Mouse (Mus musculus): Measurements from ENCODE around the gene Arhgap10.

Arhgap10 gene

DNA sequence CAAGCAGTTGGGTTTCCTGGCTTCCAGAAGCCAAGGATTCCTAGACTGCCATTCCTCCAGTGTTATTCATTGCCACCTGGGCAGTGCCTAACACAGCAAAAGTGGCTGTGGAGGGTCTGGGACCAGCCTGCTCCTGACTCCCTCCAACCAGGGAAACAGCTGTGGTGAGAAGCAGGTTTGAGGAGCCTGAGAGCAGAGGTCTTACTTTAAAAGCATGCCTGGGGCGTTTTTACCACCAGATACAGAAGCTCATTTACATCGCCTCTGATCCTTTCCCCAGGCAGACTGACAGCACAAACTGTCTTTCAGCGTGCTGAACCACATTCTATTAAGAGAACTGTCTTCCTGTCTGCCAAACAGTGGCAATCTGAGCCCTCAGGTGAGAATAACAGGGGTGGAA lies 237.8 kb downstream of the Arhgap10 start:
- DNase-seq (ENCODE audit: low spot score), result no peak

DNA sequence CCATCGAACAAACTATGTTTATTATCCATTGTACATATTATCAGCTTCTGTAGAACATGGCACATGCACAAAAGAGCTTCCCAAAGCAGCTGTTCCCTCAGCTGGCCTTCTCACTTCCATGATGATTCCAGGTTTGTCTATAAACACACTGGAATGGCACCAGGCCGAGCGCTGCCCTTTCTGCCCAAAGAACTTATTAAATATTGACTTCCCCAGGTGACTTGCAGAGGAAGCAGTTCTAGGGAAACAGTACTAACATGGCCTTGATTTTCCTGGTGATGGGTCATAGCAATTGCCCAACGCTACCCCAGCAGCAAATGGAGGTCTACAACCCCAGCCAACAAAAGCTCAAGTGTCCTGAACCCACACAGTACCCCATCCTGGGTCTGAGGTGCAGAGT lies 239.5 kb downstream of the Arhgap10 start:
- no peak for DNase-seq (ENCODE audit: low spot score)

DNA sequence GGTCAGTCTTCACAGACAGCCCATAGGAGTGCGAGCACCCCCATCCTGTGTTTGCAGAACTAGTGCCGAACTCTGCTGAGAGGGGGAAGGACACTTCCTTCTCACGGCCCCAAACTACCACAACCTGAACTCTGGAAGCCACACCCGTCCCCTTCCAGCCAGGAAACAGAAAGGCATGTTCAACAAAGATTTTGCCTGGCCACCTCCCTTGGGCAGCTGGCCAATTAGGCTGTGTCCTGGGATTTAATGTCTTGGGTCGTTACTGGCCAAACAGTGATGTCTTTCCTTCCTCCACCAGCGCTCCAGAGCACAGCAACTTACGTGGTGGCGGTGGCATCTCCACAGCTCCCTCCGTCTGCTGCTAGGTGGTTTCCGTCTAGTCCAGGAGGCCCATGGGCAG lies 240.9 kb downstream of the Arhgap10 start:
- peak; percentile 48 for DNase-seq (ENCODE audit: low spot score)

DNA sequence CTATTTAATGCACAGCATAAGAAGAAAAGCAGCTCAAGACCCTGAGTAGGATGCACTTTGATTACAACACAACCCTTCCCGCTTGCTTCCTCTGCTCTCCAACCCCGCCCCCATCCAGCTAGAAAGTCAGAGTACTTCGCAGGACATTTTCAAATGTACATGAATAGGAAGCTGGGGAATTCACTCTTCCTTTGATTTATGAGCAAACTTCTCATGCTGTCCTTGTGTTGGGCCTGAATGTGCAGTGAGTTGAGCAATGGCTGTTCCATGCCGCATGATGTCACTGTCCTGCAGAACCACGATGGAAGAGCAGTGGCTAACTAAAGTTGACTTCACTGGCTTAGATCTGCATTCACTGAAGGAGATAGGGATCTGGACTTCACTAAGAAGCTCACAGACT lies 242.2 kb downstream of the Arhgap10 start:
- DNase-seq (ENCODE audit: low spot score), result no peak

DNA sequence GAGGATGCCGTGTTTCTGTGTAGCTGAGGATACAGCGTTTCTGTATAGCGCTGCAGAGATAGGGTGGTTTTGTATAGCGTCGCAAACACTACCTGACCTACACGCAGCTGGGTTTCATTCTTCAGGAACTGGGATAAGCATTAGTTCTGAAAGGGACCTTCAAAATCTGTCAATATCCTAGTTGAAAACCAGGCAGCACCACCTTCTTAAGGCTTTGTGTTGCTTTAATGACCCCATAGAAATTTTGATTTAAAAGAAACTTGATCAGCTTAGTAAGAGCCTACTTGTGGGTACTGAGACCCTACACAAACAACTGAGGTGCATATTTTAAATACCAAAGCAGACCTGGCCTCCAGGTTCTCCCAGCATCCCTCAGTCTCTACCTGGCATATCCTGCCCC lies 245.6 kb downstream of the Arhgap10 start:
- DNase-seq (ENCODE audit: low spot score), result no peak

DNA sequence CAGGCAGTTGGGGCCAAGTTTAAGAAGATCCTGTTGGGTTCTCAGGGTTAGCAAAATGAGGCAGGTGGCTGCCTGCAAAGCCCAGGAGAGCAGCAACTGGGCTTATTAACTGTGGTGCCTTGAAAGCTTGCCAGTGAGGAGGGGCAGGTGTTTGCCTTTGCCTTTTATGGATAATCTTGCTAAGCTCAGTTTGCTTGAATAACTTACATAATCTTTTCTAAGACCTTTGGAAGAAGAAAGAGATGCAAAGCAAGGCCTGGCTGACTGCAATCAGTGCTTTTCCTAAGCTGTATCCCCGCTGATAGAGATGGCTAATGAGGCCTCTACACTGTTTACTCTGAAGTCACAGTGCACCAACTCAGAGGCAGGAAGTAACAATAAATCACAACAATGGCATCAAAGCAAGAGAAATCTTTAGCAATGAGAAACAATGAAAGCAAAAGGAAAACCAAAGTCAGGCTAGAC lies 249.8 kb downstream of the Arhgap10 start:
- no peak for DNase-seq (ENCODE audit: low spot score)

DNA sequence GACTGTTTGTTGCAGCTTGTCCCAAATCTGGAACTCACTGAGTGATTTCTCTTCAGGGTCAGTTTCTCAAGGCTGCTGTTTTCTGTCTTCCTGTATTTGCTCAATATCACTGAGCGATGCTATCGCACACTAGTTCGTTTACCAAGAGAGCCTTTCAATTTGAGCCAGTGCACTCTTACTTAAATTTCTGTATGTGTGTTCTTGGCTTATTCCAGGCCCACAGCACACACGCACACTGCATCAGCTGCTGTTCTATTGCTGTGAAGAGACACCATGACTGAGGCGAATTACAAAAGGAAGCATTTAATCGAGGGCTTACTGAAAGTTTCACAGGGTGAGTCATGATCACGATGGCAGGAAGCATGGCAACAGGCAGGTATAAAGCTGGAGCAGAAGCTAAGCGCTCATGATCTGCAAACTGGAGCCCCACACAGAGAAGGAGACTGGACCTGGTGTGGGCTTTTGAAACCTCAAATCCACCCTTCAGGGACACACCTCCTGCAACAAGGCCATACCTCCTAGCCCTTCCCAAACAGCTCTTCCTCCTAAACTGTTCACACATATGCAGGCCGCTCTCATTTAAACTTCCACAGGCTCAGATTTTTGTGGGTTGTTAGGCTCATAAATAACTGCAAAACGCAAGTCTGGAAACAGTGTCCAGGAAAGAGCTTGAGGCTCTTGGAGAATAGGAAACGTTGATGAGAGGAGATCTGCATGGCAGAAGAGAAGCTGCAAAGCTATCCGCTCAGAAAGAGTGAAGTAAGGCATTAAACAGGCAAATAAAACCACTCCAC lies 255.3 kb downstream of the Arhgap10 start:
- peak; percentile 18 for DNase-seq (ENCODE audit: low spot score)

DNA sequence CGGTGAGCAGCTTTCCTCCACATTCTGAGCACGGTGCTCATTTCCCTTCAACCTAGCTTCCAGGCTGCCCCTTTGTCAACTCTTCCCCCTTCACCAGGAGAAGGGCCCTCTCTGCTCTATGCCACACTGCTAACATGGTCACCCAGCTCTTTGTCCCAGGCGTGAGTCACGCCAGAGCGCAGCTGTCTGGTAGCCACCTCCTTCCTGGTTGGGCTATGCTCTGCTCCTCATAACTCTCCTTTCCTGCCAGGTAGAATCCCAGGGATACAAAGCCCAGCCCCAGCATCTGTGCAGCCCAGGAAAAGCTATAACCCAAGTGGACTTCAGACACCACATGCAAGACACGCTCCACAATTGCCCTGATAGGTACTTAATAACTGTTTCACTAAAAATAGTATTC lies 256.5 kb downstream of the Arhgap10 start:
- no peak for DNase-seq (ENCODE audit: low spot score)

DNA sequence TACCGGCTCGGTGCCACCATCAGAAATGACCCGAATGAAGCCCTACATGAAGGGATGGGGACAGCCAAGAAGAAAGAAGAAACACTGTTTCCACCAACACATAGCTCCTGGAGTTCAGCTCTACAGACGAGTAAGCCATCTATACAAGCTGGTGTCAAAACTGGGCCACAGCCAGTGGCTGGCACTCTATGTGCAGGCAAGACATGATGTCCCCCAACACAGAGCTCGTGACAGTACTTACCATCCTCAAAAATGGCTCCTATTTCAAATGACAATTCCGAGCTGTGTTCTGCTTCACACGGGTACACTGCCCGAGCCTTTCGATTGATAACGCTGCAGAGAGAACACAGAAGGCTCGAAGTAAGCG lies 260.7 kb downstream of the Arhgap10 start:
- no peak for DNase-seq (ENCODE audit: low spot score)

DNA sequence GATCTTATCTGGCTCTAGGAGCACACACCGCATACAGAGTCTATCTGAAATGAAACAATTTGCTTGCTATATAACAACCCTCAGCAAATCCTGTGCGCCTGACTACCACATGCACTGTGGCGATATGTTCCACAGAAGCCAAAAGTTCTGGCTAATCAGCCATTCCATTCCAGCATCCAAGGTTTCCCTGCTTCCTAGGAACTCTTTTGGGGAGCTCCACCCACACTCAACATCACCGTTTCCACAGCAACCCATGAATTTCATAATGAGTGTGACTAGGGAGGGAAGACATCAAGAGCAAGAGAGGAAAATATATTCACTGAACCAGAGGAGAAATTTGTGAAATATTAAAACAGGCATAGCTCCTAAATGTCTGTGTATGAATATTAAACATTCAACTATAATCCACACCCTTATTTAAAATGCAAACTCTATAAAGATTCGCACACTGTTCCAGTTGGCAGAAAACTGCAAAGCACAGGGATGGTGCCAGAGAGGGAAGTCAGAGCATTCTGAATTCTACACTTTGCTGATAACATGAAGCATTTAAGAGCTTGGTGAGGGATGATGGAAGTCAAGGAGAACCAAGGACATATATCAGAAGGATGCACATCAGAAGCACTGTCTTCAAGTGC lies 261.2 kb downstream of the Arhgap10 start:
- no peak for DNase-seq (ENCODE audit: low spot score)

DNA sequence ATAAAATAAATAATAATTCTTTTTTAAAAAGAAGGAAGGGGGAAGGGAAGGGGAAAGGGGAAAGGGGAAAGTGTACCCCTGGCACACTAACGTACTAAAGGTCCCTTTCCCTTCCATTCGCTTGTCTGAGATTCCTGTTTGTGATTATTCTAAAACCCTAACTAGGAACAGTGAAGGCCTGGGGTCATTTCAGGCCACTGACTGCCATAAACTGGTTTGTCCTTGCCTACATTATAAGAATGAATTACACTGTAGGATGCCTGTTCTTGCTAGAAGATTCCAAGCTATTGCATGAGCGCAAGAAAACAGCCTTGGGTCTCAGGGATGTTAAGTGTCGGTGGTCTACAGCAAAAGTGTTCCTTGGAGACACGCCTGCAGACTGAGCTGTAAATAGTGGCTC lies 263.3 kb downstream of the Arhgap10 start:
- DNase-seq (ENCODE audit: low spot score), result no peak

DNA sequence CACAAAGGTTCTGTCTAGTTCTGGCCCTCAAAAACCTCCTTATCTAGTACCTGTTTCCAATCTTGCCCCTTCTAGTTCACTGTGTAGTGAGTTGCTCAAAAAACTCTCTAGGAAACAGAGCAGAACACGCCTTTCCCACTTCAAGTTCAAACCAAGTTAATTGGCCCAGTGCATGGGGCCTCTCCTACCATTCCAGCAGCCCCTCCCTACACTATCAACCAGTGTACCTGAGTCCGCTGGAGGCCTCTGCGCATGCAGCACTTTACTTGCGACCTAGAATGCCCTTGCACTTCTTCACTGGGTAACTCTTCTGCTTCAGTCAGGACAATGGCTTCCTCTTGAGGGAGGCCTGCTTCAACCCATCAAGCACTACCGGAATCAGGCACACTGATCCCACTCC lies 266.6 kb downstream of the Arhgap10 start:
- DNase-seq (ENCODE audit: low spot score), result no peak

DNA sequence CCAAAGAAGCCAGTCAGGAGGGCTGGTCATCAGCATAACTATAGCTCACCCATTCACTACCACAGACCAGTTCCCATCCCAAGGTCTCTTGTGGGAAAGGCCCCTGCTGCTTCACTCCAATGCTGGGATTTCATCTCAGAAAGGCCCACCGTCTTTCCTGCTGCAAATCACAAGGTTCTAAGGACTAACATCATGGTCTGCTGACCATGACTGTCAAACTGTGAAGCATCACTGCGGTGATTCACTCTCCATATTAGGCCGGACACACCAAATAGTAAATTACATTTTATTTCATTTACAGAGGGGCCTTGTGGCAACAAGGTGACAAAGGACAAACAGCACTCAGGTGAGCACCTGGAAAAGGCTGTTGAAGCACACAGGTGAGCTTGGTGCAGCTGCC lies 267.7 kb downstream of the Arhgap10 start:
- no peak for DNase-seq (ENCODE audit: low spot score)

DNA sequence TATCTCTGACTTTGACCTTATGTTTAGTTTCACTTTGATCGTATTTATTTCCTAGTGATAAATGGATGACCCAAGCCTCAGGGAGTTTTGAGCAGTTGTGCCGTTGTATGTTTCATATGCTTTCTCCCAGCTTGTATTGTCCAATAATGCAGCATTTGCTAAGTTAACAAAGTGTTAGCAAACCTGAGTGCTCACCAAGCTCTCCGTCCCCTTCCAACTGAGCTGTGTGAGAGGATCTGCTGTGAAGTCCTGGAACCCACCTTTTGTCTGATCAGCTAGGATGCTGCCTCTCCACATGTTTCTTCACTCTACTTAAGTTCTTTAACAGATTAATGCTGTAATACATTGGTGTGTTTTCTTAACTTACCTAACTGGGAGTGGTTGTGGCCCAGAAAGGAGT lies 276.4 kb downstream of the Arhgap10 start:
- no peak for DNase-seq (ENCODE audit: low spot score)

DNA sequence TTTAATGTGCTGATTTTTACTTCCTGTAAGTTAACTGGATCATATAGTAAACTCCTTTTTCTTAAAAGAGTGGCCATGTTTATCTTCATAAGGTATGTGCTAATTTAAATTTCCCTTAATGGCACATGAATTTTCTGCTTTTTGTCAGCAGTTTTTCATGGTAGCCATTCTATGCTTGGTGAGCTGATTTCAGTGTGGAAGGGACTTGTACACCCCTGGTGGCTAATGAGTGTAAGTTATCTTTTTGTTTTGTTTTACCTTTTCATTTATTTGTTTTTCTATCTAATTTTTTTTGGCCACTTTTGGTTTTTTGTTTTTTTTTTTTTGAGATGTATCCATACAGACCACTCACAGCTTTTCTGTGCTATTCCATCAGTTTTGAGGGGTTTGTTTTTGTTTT lies 278.3 kb downstream of the Arhgap10 start:
- no peak for DNase-seq (ENCODE audit: low spot score)

DNA sequence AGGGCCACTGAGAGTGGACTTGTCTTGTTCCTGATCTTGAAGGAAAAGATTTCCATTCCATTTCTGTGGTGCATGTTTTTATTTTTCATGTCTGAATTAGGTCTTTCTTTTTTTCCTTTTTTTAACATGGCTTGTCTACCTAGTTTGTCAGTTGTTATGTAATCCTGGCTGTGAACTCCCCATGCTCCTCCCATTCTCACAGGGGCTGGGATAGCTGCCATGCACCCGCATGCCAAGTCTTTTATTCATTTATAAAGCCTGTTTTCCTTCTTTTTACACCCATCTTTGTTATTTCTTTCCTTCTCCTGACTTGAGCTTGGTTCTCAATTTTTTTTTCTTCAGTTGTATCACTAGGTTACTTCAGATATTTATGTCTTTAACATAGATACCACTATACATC lies 281.1 kb downstream of the Arhgap10 start:
- peak; percentile 27 for DNase-seq (ENCODE audit: low spot score)

DNA sequence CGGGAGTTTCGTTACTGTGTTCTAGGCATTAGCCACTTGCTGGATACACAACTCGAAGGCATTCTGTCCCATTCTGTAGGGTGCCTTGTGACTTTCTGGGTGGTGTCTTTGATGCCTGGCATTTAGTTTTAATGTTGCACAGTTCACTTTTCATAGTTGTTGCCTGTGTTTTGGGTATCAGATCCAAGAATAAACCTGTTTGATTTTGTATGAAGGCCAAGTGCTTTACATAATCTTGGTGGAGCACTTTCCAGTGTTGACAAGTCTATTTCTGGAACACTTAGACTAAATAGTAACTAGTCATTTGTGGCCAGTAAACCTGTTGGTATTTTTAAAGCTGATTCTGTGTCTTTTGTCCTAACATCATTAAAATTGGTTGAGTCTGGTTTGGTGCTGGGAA lies 285.3 kb downstream of the Arhgap10 start:
- DNase-seq (ENCODE audit: low spot score), result no peak

DNA sequence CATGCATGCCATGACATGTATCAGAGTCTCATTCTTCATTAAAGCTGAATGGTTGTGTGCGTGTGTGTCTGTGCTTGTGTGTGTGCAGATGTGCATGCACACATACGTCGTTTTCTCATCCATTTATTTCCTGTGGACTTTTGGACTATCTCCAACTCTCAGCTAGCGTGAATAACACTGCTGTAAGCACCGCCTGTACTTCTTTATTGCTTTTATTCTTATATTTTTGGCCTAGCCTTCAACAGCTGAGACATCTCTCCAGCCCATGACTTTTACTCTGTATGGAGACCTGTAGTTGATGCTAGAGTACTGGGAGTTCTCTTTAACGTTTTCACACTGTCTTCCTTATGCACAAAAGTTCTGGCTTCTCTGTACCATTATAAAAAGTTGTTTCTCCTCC lies 285.9 kb downstream of the Arhgap10 start:
- DNase-seq (ENCODE audit: low spot score), result no peak

DNA sequence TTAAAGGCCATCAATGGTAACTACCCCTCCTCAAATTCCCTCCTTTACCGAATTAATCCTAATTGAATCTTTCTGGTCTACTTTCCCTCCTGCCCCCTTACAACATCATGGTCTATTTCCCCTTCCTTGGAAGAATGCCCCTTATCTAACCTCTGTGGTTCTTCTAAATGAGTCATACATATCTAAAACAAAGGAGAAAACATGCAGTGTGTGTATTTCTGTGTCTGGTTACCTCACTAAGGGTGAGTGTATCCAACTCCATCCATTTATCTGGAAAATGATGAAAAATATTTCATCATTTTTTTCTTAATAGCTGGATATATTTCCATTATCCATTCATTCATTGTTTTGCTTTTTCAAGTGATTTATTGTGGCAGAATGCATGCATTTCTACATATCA lies 286.5 kb downstream of the Arhgap10 start:
- DNase-seq (ENCODE audit: low spot score), result no peak

DNA sequence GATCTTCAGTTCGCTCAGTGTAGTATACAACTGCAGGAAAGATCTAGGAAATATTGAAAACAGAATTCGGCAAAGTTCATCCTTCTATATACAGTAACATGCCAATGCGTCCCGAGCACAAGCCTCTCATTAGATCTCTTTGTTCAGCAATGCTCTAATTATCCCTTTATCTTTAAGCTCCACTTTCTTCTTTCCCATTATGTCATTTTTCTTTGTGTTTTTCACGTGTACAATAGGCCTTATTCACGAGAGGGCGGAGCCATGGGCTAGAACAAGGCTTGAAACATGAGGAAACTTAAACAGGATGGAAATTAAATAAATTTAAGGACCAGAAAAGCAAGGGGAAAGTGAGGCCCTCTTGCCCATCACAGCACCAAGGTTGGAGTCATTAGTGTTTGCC lies 289.1 kb downstream of the Arhgap10 start:
- DNase-seq (ENCODE audit: low spot score), result no peak

DNA sequence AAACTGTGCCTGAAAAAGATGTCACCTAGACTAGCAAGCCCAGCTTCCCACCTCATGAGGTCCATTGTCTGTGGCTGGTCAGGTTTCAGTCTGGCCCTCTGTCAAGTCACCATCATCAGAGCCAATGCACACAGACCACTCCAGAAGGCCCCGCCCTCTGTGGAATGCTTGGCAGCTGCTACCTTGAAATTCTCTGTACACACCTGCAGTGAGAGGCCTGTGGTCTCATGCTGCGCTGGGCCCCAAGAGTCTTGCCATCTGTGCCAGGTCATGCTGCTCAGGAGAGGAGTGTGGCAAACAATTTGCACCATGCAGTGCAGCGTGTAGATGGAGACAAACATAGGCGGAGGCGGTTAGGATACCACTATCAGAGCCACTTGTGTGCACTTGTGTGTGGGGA lies 290.0 kb downstream of the Arhgap10 start:
- DNase-seq (ENCODE audit: low spot score), result no peak

DNA sequence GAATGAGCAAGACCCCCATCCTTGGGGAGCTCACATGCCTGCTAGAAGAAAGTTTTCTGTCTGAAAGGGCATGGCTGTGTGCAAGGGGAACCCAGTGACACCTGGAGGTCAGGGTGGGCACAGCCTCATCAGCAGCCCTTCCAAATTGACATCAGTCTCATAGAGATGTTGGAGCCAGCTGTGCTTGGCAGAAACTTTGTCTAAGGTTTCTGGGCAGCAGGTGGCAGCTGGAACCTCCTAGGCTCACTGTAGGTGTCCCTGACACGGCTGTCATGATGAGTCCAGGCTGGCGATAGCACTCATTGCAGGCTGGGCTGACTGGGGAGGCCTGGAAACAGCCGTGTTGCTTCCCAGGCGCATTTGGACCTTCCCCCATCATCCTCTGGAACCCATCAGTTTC lies 294.6 kb downstream of the Arhgap10 start:
- DNase-seq (ENCODE audit: low spot score), result no peak

DNA sequence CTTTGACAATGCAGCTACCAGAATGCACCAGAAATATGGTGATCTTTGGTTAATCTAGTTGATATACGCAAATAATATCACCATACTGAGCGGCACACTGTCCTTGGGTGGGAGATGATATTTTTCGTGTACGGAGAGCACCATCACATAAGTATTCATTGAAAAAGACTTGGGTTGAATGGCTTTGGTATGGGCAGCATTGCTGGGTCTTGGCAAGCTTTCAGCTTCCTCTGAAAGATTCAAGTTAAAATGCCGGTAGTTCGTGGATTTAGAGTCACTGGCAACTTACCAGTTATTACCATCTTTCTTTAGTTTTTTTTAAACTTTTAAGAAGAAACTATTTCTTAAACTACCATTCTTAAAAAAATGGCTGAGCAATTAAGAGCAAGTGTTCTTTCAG lies 302.6 kb downstream of the Arhgap10 start:
- DNase-seq (ENCODE audit: low spot score), result no peak

DNA sequence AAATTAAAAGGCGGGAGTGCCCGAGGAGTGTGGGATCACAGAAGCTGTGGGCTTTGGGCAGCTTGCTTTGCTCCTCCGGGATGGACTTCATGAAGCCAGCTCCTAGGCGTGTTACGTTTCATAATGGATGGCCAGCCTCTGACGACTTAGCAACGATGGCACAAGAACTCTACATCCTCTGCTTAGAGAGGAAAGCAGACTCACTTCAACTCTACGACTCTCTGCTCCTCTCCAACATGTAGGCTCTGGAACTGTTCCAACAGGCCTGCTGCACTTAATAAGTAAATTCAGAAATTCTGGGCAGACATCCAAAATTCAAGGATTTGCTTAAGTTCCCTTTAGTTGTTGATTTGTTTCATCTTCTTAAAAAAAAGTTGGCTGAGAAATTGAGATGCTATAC lies 303.1 kb downstream of the Arhgap10 start:
- no peak for DNase-seq (ENCODE audit: low spot score)

Measured in urinary bladder, postnatal 14 days (tissue).